11 mouse cellular contexts compared by ENCODE assay signal in the genomic region with DNA sequence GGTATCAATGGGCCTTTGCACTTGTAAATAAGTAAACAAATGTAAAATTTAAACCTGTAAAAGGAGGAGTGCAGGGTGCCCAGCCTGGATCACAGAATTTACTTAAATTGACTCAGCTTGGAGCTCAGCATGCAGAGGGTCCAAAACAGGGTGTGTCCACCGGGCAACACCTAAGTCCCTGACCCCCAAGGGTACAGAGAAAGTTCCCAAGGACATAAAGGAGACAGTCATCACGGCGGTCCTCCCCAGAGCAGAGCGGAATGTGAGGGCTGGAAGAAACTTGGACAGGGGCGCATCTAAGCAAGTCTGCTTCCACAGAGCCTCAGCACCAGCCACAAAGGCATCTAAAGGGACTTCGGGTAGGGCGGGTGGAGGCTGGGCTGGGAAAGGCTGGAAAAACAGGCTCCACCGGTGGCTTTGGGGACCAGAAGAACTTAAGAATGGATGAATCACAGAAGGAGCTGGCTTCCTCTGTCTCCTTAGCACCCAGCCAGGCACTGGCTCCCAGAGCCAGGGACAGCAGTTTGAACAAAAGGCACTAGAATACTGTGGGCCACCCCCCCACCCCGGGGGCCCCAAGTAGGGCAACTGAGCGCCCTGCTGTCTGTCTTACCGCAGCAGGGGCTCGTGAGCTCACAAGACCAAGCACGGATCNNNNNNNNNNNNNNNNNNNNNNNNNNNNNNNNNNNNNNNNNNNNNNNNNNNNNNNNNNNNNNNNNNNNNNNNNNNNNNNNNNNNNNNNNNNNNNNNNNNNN. TPM values are rescaled to one million over a fixed set of nuclear protein-coding genes. Genes with fewer than 3 reads are reported as not detected.
DNase-seq lines count a peak whose midpoint lies in the region; ATAC-seq and TF ChIP-seq lines count a peak whose summit lies in the region.
"Had no signal": no experiment of that assay in that cellular context is flagged by ENCODE, and none has a peak within 500 bp of the region (broad histone marks: within the 10 kb centered on the region; RNA-seq: fewer than 3 reads in every experiment).

No protein-coding gene starts in this region.

- ATAC-seq in heart, embryonic 14.5 days (ENCODE audit: insufficient number of reproducible peaks, insufficient read depth, low FRiP score, low read depth), result peak; percentile 27; the same call in 1 of the 2 replicates
- ATAC-seq in midbrain, postnatal 0 days (ENCODE audit: low FRiP score), result no peak
- no peak for ATAC-seq in inflammation-experienced regulatory T-cells, adult 6 months

- H3K4me1 ChIP-seq in heart, embryonic 14.5 days (ENCODE audit: control insufficient read depth in 2 of 2, insufficient read depth in 2 of 2, low read length in 2 of 2), result peaks cover 33 to 40% of the 10 kb centered on the region in 2 experiments
- peaks cover 37% of the 10 kb centered on the region for H3K4me1 ChIP-seq in midbrain, embryonic 10.5 days
- no peaks in the 10 kb centered on the region; the same call in 1 of the 2 replicates for H3K4me1 ChIP-seq in midbrain, postnatal 0 days (ENCODE audit: insufficient read depth, low read length)

- no peak overlapping the region for H3K4me3 ChIP-seq in heart, embryonic 14.5 days (ENCODE audit: control insufficient read depth in 1 of 2, insufficient read depth in 1 of 2, low read depth in 1 of 2, low read length in 2 of 2)
- H3K4me3 ChIP-seq in midbrain, embryonic 10.5 days, result no peak overlapping the region
- H3K4me3 ChIP-seq in midbrain, postnatal 0 days (ENCODE audit: low read depth, low read length), result no peak overlapping the region

- peak overlapping the region; percentile 42 for H3K4me2 ChIP-seq in heart, embryonic 14.5 days (ENCODE audit: low read length)
- no peak overlapping the region for H3K4me2 ChIP-seq in midbrain, postnatal 0 days (ENCODE audit: low read depth, low read length, poor library complexity, severe bottlenecking)

- no peaks in the 10 kb centered on the region for H3K9me3 ChIP-seq in heart, embryonic 14.5 days (ENCODE audit: control insufficient read depth, low read length)
- H3K9me3 ChIP-seq in midbrain, embryonic 10.5 days (replicated peaks), result no peaks in the 10 kb centered on the region
- no peaks in the 10 kb centered on the region for H3K9me3 ChIP-seq in midbrain, postnatal 0 days (ENCODE audit: low read length)

- H3K36me3 ChIP-seq in heart, embryonic 14.5 days (ENCODE audit: control insufficient read depth, insufficient read depth, low read length), result no peaks in the 10 kb centered on the region
- no peaks in the 10 kb centered on the region for H3K36me3 ChIP-seq in midbrain, embryonic 10.5 days
- H3K36me3 ChIP-seq in midbrain, postnatal 0 days (ENCODE audit: insufficient read depth, low read length), result no peaks in the 10 kb centered on the region

- 16% methylated on average over 13 of the region's 13 CpGs for WGBS in heart, embryonic 14.5 days
- 35% methylated on average over 13 of the region's 13 CpGs for WGBS in midbrain, embryonic 10.5 days
- WGBS in midbrain, postnatal 0 days, result 41% methylated on average over 13 of the region's 13 CpGs

- H3K27ac ChIP-seq in heart, embryonic 14.5 days (replicated peaks in 1 of 2; ENCODE audit: control insufficient read depth in 1 of 2, insufficient read depth in 1 of 2, low read depth in 2 of 2, low read length in 2 of 2), result peak overlapping the region; percentile 34 to 47; a peak in 3 of 4 replicates
- peak overlapping the region; percentile 71 for H3K27ac ChIP-seq in midbrain, embryonic 10.5 days (replicated peaks)
- H3K27ac ChIP-seq in midbrain, postnatal 0 days (ENCODE audit: low read depth, low read length), result no peak overlapping the region

- no peak for TF ChIP-seq CTCF in midbrain, postnatal 0 days (IDR thresholded peaks at IDR 0.05)

- H3K27me3 ChIP-seq in heart, embryonic 14.5 days (ENCODE audit: control insufficient read depth, insufficient read depth, low read length), result no peaks in the 10 kb centered on the region
- H3K27me3 ChIP-seq in midbrain, embryonic 10.5 days (ENCODE audit: low read depth, poor library complexity, severe bottlenecking), result no peaks in the 10 kb centered on the region
- no peaks in the 10 kb centered on the region for H3K27me3 ChIP-seq in midbrain, postnatal 0 days (ENCODE audit: insufficient read depth, low read length)

- H3K9ac ChIP-seq in heart, embryonic 14.5 days (ENCODE audit: low read length), result peak overlapping the region; percentile 14; the same call in 1 of the 2 replicates
- no peak overlapping the region for H3K9ac ChIP-seq in midbrain, postnatal 0 days (replicated peaks; ENCODE audit: low read length, poor library complexity, severe bottlenecking)

- DNase-seq in heart, adult 8-10 months (ENCODE audit: low spot score), result no peak
- DNase-seq in midbrain, embryonic 10.5 days (ENCODE audit: low spot score), result no peak
- DNase-seq in midbrain, postnatal 0 days (ENCODE audit: low spot score), result no peak
- DNase-seq in kidney, postnatal 25 days, result peak; percentile 50 to 62
- peak; percentile 44 for DNase-seq in urinary bladder, adult 2 months (ENCODE audit: low spot score)
- DNase-seq in right cerebral cortex, postnatal 10 days (ENCODE audit: low spot score in 2 of 2), result no peak
- DNase-seq: cerebellum, adult 11-12 months; midbrain, embryonic 14.5 days; thymus, adult 2 months had no signal

RNA-seq across cellular contexts. Expression of gene Kazn, which starts 10.2 kb away (rescaled TPM):
- polyA plus RNA-seq in heart, embryonic 14.5 days (2014; fragmentation: Nextera tagmentation; extraction: Ambion mirVana), result 3.7 and 4.2 TPM in 2 replicates
- 1 to 10 TPM; 2.9 to 4.0 (median 3.5) TPM for total RNA-seq in heart, adult 8-10 months (2022)
- polyA plus RNA-seq in midbrain, embryonic 10.5 days (2016; fragmentation: Nextera tagmentation; extraction: Ambion mirVana), result 9.4 and 12.2 TPM in 2 replicates
- 70.2 and 87.2 TPM in 2 replicates for total RNA-seq in midbrain, postnatal 0 days (2014; rRNA removed)
- 23.6 and 25.6 TPM in 2 replicates for polyA plus RNA-seq in midbrain, postnatal 0 days (2015; fragmentation: Nextera tagmentation; extraction: Ambion mirVana)
- 13.8 and 15.9 TPM in 2 replicates for polyA plus RNA-seq in urinary bladder, adult 2 months (2012; rRNA removed)
- polyA plus RNA-seq in inflammation-experienced regulatory T-cells, adult 6 months (2017; shearing (Covaris generic)), result not detected

Comparison
In these comparisons a context has a peak if more than half of its experiments do, and no peak if none do; other contexts are left out.
1. DNase-seq: peak in kidney, postnatal 25 days (2 of 2) and urinary bladder, adult 2 months (single experiment); none in heart, adult 8-10 months (single experiment), midbrain, embryonic 10.5 days (single experiment), midbrain, postnatal 0 days (single experiment) and right cerebral cortex, postnatal 10 days (0 of 2).